Mouse (Mus musculus) activated CD4-positive, CD25-positive, alpha-beta regulatory T cell (primary cell): Measurements from ENCODE around the gene Mrgpre. TPM values are rescaled to one million over a fixed set of nuclear protein-coding genes. Genes with fewer than 3 reads are reported as not detected.

Source experiments
- polyA plus RNA-seq, 2 experiments: library from polyadenylated mRNA; unstranded; fragments of 100-300 nt; shearing (Covaris generic); gene quantifications; one replicate each; pipeline ENCODE4 v1.2.1; 2017

Mrgpre gene
- 10 to 100 TPM in 1 of 2 experiments, 1 to 10 TPM in 1; 2.1 to 12.5 TPM for polyA plus RNA-seq

DNA sequence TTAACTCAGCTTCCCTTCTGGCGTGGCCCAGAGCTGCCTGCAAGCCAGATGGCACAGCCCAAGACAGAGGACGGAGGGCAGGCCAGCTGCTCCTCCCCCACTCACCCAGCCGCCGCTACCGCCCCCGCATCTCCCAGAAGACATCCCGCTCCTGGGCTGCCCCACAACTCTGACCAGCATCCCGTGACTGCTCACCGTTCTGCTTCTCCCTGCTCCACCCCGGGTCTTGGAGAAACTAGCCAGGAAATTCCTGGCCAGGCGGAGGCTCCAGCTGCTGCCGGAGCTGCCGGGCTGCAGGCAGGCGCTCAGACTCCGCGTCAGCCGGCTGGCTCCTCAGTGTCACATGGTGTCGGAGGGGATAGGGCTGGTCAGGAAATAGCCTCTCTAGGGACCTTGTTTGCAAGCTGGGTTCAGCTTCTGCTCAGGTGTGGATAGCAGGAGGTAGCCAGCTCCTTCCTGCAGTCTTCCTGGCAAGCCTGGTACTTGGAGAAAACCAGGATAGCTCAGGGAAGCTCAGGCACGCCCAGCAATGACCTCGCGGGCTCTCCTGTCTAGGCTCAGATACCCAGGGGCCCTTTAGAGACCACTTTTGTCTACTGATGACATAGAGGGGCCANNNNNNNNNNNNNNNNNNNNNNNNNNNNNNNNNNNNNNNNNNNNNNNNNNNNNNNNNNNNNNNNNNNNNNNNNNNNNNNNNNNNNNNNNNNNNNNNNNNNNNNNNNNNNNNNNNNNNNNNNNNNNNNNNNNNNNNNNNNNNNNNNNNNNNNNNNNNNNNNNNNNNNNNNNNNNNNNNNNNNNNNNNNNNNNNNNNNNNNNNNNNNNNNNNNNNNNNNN is at the start of gene Mrgpre:
TSS of gene Mrgpre (minus strand) at position 505 of the 834 bp plus-strand sequence.

DNA sequence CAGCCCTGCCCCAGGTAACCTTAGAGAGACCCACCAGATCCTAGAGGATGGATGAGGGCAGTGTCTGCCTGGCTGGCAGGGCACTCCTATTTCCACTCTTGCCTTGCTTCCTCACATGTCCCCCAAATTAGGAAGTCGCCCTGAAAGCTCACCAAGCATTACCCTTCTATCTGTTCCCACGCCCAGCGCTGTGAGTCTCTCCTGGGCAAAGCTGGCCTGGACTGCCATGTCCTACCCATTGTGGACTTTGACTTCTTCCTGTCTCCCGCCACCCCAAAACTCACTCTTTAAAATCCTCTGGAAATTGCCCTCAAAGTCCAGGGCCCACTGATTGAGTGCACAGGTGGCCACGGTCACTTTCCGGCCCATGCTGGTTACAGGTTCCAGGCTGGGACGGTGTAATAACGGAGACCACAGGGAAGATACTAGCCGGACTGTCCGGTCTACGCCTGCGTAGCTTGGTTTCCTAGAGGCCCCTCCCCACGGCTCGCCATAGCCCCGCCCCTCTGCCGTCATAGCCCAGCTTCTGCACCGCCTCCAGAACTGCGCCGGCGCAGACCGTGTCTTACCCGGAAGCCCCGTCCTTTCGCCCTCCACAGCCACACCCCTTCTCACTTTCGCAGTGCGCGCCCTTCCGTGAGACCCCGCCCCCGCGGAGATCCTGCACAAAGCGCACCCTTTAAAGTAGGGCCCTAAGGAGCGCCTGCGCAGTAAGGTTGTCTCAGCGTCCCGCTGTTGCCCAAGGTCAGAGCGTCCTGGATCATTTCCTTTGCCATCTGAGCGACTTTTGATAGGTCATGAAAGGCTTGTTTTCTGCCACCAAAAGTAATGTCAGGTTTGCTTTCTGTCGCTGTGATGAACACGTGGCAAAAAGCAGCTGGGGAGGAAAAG is 38.3 kb upstream of the Mrgpre start, which contains the start of the genes Nadsyn1 and Dhcr7:
TSS of gene Nadsyn1 (minus strand) at position 475 of the 891 bp plus-strand sequence.
TSS of gene Dhcr7 (plus strand) at position 771 of the 891 bp plus-strand sequence.

GRCm38 (mm10) chr7:143766893-143767292 is 17.4 kb downstream of the Mrgpre start, which contains the start of gene Mrgprg:
Gene Mrgprg, minus strand, starts transcription at chr7:143766993.

DNA sequence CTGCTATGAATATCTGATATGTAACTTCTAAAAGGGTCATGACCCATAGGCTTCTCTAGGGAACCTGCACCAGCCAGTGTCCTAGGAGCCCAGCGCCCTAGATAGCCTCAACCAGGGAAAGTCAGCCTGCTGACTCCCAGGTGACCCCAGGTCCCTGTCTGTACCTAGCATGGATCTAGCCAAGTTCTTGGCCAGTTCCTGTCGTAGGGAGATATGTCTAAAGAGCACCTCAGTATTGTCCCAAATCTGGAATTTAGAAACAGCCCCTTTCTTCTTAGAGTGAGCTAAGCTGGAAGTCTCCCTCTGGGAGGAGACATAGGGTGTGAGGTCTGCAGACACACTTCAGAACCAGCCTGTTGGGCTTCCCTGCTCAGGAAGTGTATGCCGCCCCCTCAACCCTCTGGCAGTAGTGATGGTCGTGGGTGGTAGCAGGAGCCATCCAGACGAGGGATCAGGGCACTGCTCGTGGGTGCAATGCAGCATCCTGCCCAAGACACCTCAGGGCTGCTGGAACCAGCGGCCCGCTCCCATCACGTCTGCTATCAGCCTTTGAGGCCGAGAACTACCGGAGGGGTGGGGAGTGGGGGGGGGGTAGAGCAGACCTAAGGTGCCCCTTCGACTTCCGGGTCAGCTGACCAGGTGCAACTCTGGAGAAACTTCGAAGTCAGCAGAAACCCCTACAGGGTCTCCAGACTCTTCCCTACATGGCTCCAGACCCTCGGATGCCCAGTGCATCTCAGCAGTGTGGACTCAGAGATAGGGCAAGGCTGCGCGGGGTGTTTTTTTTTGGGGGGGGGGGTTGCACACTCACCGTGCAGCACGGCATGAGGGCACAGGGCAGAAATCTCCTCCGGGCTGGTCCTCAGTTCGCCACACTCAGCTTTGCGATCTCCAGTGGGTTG is 27.9 kb downstream of the Mrgpre start, which contains the start of gene Osbpl5:
TSS of gene Osbpl5 (minus strand) at position 861 of the 902 bp plus-strand sequence.

Other genes starting within 250 kb of the Mrgpre start
- 100 to 1,000 TPM; 265 to 278 TPM for gene Nap1l4, start 235.4 kb downstream of the Mrgpre start, polyA plus RNA-seq
- gene Cars, start 184.4 kb downstream of the Mrgpre start, polyA plus RNA-seq: 10 to 100 TPM; 37.1 to 39.0 TPM
- gene Tnfrsf26, start 155.8 kb downstream of the Mrgpre start, polyA plus RNA-seq: 10 to 100 TPM; 19.5 to 21.8 TPM
- gene Tnfrsf22, start 134.8 kb downstream of the Mrgpre start, polyA plus RNA-seq: 10 to 100 TPM; 11.6 to 16.9 TPM
- 1 to 10 TPM; 3.3 to 3.7 TPM for gene Tnfrsf23, start 98.6 kb downstream of the Mrgpre start, polyA plus RNA-seq
- 10 to 100 TPM; 17.8 to 36.0 TPM for gene Osbpl5, start 27.5 kb downstream of the Mrgpre start, polyA plus RNA-seq
- gene Mrgprg, start 17.5 kb downstream of the Mrgpre start, polyA plus RNA-seq: not detected
- gene Nadsyn1, start 38.3 kb upstream of the Mrgpre start, polyA plus RNA-seq: 10 to 100 TPM in 1 of 2 experiments, 1 to 10 TPM in 1; 6.1 to 12.7 TPM
- gene Dhcr7, start 38.6 kb upstream of the Mrgpre start, polyA plus RNA-seq: 10 to 100 TPM; 41.9 to 44.1 TPM
- under 1 TPM in 1 of 2 experiments, not detected in 1; 0.16 TPM for gene Gm498, start 82.3 kb upstream of the Mrgpre start, polyA plus RNA-seq
- gene Shank2, start 217.4 kb upstream of the Mrgpre start, polyA plus RNA-seq: under 1 TPM in 1 of 2 experiments, not detected in 1; 0.04 TPM